Mouse (Mus musculus) cortical plate, adult 2 months (tissue): Measurements from ENCODE around the gene Tbcd. TPM values are rescaled to one million over a fixed set of nuclear protein-coding genes. Genes with fewer than 3 reads are reported as not detected.

Experiments
- H3K27ac ChIP-seq: fragments of 200-500 bp; 2 replicates; pipeline ENCODE4 v1.5.1; 2012; ENCODE audit warnings: low read length, control low read depth, inconsistent platforms; ENCODE audit not compliant: insufficient read depth
- H3K4me1 ChIP-seq: fragments of 200-500 bp; 2 replicates; pipeline ENCODE4 v1.6.1; 2011; ENCODE audit warnings: low read length; ENCODE audit not compliant: control insufficient read depth, insufficient read depth
- H3K4me3 ChIP-seq: fragments of 200-500 bp; 2 replicates; pipeline ENCODE4 v1.5.1; 2011; ENCODE audit warnings: mild to moderate bottlenecking, low read length, control low read depth; ENCODE audit not compliant: insufficient read depth
- CTCF ChIP-seq: fragments of 200-500 bp; IDR thresholded peaks from 2 replicates; pipeline ENCODE4 v1.5.1; 2011; ENCODE audit warnings: mild to moderate bottlenecking, control low read depth, low read length; ENCODE audit not compliant: insufficient read depth; ENCODE audit errors: extremely low read depth
- POLR2A ChIP-seq: fragments of 200-500 bp; IDR thresholded peaks from 2 replicates; pipeline ENCODE4 v1.6.1; 2011; ENCODE audit warnings: mild to moderate bottlenecking, low read length, control low read depth; ENCODE audit not compliant: insufficient read depth; ENCODE audit errors: extremely low read depth
- polyA plus RNA-seq: library from polyadenylated mRNA; depleted of rRNA; stranded (reverse); fragments of >200 nt; gene quantifications from 2 replicates; pipeline ENCODE4 v1.2.3, GENCODE M21; 2012

Gene Tbcd
- polyA plus RNA-seq, 1 experiment, result 53.8 TPM

GRCm38 (mm10) chr11:121560294-121560663 is 108.5 kb downstream of the Tbcd start:
- Histone ChIP-seq H3K4me1 (no peaks in the 10 kb centered on the region), H3K27ac (no peak overlapping the region)
- TF ChIP-seq CTCF (no peak), POLR2A (no peak)

DNA sequence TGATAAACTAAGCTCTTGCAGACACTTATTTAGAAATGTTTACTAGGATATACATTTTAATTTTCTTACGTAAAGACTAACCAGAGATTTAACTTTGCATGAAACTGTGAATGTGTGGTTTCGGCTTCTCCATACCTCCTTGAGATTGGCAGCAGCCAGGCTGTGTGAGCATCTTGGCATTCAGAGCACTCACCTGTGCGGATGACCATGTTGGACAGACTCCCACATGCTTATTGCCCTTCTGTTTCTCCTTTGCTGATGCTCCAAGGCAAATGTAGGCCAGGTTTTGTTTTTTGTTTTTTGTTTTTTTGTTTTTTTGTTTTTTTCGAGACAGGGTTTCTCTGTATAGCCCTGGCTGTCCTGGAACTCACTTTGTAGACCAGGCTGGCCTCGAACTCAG is 111.6 kb downstream of the Tbcd start:
- H3K4me3 ChIP-seq, result no peak overlapping the region
- H3K27ac ChIP-seq, result no peak overlapping the region
- no peaks in the 10 kb centered on the region for H3K4me1 ChIP-seq
- TF ChIP-seq POLR2A (no peak), CTCF (no peak)

More at GRCm38 (mm10) chr11:121560294-121560663, 108.5 kb downstream of the Tbcd start:
- H3K4me3 ChIP-seq, result no peak overlapping the region

DNA sequence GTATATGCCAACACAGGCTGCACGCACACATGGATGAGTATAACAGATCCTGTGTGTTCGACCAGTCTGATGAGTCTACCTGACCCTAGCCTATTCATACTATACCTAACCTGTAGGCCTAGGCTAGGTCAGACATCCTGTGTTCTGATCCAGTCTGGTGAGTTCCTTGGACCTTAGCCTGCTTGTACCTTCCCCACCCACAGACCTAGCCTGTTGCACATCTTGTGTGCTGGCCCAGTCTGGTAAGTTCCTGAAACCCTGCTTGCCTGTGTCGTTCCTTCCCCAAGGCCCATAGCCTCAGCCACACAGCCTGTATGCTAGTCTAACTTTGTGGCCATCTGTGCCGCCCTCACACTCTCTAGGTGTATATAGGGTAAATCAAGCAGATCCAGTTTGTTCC is 112.5 kb downstream of the Tbcd start:
- Histone ChIP-seq H3K27ac (no peak overlapping the region), H3K4me3 (no peak overlapping the region), H3K4me1 (no peaks in the 10 kb centered on the region)
- TF ChIP-seq CTCF (no peak), POLR2A (no peak)

DNA sequence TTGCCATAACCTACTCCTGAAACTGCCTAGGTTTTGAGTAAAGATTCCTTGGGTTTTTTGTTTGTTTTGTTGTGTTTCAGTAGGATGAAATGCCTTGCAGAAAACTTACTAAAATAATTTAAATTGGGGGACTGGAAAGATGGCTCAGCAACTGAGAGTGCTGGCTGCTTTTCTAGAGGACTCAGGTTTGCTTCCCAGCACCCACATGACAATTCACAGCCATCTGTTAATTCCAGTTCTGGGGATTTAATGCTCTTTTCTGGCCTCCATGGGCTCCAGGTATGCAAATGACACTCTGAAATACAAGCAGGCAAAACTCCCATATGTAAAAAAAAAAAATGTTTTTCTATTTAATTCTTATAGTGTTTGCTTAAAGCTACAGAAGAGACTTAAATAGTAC is 130.1 kb downstream of the Tbcd start:
- Histone ChIP-seq H3K27ac (no peak overlapping the region), H3K4me1 (peaks cover 2% of the 10 kb centered on the region; the same call in 1 of the 2 replicates), H3K4me3 (no peak overlapping the region)
- TF ChIP-seq POLR2A (no peak), CTCF (no peak)

- Histone ChIP-seq H3K4me1 (no peaks in the 10 kb centered on the region), H3K27ac (no peak overlapping the region), H3K4me3 (no peak overlapping the region)
- no peak for TF ChIP-seq CTCF
Measured at GRCm38 (mm10) chr11:121597254-121597653, 145.5 kb downstream of the Tbcd start.

GRCm38 (mm10) chr11:121601422-121601821 is 149.7 kb downstream of the Tbcd start:
- H3K4me1 ChIP-seq, result no peaks in the 10 kb centered on the region
- no peak overlapping the region for H3K27ac ChIP-seq
- no peak for TF ChIP-seq POLR2A
- TF ChIP-seq CTCF, result no peak
- H3K4me3 ChIP-seq, result no peak overlapping the region

DNA sequence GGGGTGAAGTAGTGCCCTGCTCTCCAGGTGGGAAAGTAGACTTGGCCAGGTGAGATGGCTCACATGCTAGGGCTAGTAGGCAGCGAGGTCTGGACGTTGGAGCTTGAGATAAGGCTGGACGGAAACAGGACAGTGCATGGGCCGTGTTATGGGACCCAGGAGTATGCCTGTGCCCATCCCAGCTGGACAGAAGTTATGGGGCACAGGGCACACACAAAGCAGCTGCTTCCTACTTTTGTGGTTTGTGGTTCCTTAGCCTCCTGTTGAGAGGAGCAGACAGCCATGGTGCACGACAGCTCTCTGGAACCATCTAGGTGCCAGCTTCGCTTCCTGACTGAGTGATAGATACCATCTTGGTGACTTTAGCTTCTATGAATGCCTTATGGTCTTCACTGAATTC is 153.9 kb downstream of the Tbcd start:
- no peak overlapping the region for H3K4me3 ChIP-seq
- no peaks in the 10 kb centered on the region for H3K4me1 ChIP-seq
- no peak for TF ChIP-seq POLR2A
- TF ChIP-seq CTCF, result no peak
- H3K27ac ChIP-seq, result no peak overlapping the region

DNA sequence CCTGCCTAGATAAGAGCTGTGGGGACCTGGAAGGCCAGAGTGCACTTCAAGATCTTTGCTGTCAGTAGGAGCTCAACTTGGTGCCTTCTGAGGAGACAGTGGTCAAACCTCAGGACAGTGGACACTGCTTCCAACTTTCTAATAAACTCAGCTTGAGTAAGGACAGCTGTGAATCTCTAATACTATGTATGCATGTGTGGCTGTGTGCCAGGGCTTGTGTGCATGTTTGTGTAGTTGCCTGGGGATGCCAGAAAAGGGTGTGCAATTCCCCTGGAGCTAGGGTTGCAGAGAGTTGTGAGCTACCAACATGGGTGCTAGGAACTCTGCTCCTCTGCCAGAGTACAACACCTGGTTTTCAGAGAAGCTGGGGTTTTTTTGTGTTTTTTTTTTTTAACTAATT is 159.2 kb downstream of the Tbcd start:
- no peaks in the 10 kb centered on the region for H3K4me1 ChIP-seq
- H3K27ac ChIP-seq, result no peak overlapping the region
- TF ChIP-seq POLR2A (no peak), CTCF (no peak)
- H3K4me3 ChIP-seq, result no peak overlapping the region

GRCm38 (mm10) chr11:121615961-121616485 is 164.3 kb downstream of the Tbcd start:
- Histone ChIP-seq H3K4me1 (no peaks in the 10 kb centered on the region), H3K4me3 (no peak overlapping the region), H3K27ac (no peak overlapping the region)
- TF ChIP-seq CTCF (no peak), POLR2A (no peak)

GRCm38 (mm10) chr11:121616501-121616900 is 164.8 kb downstream of the Tbcd start:
- Histone ChIP-seq H3K4me1 (no peaks in the 10 kb centered on the region), H3K27ac (no peak overlapping the region), H3K4me3 (no peak overlapping the region)
- TF ChIP-seq CTCF, result no peak
- no peak for TF ChIP-seq POLR2A
